Mouse (Mus musculus) spleen, postnatal 36 days (tissue): ENCODE data around the gene Unc93b1.
A peak's percentile ranks its signal among the peaks of the same experiment; 100 is the strongest.

Source experiments
- DNase-seq, 2 experiments: peaks; one replicate each; pipeline ENCODE4 v3.0.0; 2022; ENCODE audit warnings: low spot score in 2 of 2, mixed read lengths in 1 of 2

Unc93b1 gene

GRCm38 (mm10) chr19:3935032-3935895, at the start of gene Unc93b1:
Gene Unc93b1, plus strand, starts transcription at chr19:3935186.
- peak; percentile 87 to 90 for DNase-seq

GRCm38 (mm10) chr19:3889096-3889495, 45.9 kb upstream of the Unc93b1 start:
- no peak for DNase-seq

- peak in 1 of 2 experiments; percentile 43 for DNase-seq
These were observed 44.8 kb upstream of the Unc93b1 start for GRCm38 (mm10) chr19:3890181-3890580.

DNA sequence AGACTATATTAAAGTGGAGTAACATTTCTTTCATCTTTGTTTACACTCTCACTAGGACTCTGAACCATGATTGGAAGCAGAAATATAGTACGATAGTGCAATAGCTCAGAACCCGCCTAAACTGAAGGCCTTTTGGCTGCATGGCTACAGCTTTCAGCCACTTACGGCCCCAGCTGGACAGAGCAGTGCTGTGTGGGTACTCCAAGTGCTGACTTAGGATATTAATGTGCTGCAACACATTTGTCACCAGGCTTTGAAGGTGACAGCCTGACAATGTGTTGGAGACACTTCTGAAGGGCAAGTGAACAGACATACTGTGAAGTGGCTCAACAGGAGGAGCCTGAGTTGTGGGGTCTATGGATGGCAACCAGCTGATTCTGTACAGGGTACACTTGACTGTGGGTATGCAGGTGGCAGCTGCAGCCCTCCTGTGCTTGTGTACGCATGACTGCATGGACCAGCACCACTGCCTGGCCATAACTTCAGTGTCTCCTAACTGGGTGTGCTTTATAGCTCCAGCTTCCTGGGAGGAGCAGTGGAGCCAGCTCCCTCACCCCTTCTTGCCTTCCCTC, 41.4 kb upstream of the Unc93b1 start:
- DNase-seq, result no peak

DNA sequence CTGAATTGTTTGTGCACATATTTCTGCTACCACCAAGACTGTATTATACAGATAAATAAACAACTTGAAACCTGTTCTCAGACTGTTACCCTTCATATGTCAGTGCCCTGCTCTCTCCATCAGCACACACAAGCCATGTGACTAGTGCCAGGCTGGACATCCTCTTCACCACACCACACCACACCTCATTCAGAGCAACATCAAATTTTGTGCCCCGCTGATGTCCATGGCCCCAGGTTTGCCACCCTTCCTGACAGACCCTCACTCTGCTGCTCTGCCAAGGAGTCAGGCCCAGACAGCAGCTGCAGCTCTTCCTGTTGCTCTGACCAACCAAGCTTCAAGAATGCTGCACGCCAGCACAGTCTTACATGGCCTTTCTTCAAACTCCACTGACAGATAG, 40.7 kb upstream of the Unc93b1 start:
- DNase-seq, result no peak

- DNase-seq, result no peak
These were observed 39.8 kb upstream of the Unc93b1 start for GRCm38 (mm10) chr19:3895171-3895631.

DNA sequence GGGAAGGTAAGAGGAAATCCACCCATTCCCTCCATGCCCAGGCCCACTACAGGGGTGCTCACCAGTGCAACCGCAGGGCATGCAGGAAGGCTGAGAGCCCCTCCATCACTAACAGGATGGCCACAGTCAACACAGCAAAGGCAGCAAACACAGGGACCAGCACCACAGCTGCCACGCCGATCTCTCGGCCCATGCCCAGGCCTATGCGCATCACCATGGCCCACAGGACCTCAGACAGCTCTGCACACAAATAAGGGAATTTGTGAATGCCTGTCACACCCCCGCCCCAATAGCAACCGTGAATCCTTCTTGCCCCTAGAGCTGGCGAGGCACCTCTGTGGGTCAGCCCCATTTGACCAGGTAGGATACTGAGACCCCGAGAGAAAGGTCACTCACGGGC, 38.8 kb upstream of the Unc93b1 start:
- no peak for DNase-seq

DNA sequence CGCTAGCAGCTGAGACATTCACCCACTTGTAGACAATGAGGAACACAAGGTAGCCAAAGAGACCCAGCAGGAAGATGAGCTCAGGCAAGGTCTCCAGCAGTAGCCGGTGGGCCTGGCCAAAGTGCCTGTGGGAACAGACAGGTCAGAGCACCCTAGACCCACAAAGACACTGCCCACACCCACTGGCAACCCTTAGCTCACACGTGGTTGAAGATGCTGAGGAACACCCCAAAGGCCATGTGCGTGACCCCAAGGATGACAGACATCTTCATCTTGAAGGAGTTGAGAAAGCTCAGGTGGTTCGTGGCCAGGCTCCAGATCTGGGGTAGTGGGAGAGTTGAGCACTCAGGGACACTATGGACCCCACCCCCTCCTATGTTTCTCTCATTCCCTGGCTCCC, 37.4 kb upstream of the Unc93b1 start:
- DNase-seq, result no peak

GRCm38 (mm10) chr19:3898952-3899351, 36.0 kb upstream of the Unc93b1 start:
- peak; percentile 67 to 71 for DNase-seq

DNA sequence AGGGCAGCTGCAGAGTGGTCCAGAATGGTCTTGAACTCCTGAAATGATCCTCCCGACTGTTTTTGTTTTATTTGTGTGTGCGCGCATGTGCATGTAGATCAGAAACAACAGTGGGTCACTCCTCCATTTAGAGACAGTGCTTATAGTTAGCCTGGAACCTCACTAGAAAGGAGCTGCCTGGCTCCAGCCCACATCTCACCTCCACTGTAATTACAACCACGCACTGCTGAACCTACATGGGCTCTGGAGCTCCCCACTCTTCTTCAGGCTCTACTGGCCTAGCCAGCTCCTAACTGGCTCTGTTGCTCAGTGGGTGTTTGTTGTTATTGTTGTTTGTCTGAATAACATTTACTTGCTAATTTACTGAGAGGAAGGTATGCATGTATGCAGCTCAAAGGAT, 35.4 kb upstream of the Unc93b1 start:
- no peak for DNase-seq

- DNase-seq, result no peak
These were observed 32.0 kb upstream of the Unc93b1 start for GRCm38 (mm10) chr19:3902966-3903365.

- DNase-seq, result no peak
These were observed 31.2 kb upstream of the Unc93b1 start for GRCm38 (mm10) chr19:3903648-3904362.

GRCm38 (mm10) chr19:3904363-3904675, 30.7 kb upstream of the Unc93b1 start:
- no peak for DNase-seq

DNA sequence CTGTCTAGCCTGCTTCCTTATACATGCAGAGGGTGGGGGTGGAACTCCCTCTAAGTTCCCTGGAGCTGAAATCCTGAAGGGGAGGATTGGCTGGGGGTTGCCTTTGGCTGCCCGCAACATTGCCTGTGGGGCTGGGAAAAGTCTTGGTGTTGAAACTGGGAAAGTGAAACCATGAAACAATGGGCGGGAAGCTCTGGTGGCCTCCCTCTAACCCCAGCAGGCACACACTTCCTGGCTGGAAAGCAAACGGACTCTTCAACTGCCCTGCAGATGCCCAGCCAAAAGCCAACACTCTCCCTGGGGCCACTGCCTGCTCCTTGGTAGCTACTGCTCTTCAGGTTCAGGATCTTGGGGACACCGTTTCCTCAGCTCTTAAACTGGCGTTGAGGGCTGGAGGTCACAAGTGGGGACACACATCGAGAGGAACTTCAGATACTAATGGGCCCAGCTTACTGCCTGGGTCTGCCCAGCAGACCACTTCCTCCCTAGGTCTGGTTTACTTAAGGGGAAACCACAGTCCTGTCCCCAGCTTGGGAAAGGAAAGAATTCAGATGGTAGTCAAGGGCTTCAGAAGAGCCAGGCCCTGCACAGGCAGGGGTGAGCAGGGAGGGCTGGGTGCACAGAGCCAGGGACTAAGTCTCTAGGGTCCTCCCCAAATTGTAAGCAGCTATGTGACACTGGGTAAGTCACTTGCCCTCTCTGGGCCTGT, 29.6 kb upstream of the Unc93b1 start:
- DNase-seq, result peak in 1 of 2 experiments; percentile 45

DNA sequence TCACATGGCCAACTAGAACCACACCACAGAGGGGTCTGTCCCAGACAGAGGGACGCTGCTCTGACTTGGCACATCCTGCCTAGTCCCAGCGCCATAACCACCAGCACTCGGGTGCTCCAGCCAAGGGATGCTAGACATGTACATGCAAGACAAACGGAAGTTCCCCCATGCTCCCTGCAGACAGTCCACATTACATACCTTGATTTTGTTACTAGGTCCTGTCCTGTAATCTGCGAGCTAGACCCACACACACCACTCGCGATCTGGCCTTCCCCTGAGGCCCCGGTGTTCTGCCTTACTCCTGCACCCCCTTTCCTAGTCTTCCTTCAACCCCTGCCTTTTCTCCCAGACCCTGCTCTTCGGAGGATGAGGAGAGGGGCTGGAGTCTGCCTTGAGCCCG, 28.7 kb upstream of the Unc93b1 start:
- DNase-seq, result no peak

GRCm38 (mm10) chr19:3906795-3907786, 27.9 kb upstream of the Unc93b1 start, which contains the start of gene Tcirg1:
Gene Tcirg1, minus strand, starts transcription at chr19:3907133.
- DNase-seq, result peak; percentile 77 to 78

DNA sequence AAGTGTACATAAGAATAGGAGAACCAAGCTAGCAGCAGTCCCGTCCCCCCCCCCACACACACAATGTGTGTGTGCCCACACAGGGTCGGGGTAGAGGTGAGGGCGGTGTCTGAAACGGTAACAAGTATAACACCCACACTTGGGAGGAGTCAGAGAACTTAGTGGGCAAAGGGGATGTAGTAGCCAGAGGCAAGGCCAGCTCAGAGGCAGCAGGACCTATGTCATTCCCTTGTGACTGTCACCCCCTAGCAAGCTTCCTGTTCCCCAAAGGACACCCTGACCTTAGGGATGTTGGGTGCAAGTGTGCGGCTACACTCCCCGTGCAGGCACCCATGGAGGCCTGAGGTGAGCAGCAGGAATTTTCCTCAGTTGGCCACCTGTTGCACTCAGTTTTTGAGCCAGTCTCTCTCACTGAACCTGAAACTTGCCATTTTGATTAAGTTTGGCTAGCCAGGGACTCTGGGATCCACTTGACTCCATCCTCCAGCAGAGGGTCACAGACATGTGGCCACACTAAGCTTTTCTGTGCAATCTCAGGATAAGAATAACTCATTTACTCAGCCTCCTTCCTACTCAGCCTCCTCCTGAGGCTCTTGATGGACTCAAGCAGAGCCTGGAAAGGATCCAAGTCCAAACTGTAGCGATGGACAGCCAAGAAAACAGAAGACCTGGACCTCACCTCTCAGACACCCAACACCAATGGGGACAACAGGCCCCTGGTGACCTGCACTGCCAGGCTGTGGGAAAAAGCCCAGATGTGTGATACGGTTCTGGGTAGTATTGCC, 26.9 kb upstream of the Unc93b1 start:
- DNase-seq, result no peak

DNA sequence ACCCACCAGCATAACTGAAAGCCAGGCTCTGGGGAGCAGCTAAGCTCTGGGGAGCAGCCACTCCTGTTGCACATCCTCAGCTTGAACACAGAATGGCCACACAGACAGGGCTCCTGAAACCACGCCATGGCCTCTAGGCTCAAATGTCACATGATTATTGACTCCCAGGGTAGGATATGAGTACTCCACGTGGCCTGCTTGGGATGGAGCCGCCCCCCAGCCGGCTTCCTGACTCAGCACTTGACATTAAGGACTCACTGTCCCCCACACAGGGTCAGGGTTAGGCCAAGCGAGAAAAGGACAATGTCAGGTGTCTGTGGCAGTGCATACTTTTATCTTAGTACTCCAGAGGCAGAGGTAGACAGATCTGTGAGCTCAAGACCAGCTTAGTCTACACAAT, 24.8 kb upstream of the Unc93b1 start:
- no peak for DNase-seq

DNA sequence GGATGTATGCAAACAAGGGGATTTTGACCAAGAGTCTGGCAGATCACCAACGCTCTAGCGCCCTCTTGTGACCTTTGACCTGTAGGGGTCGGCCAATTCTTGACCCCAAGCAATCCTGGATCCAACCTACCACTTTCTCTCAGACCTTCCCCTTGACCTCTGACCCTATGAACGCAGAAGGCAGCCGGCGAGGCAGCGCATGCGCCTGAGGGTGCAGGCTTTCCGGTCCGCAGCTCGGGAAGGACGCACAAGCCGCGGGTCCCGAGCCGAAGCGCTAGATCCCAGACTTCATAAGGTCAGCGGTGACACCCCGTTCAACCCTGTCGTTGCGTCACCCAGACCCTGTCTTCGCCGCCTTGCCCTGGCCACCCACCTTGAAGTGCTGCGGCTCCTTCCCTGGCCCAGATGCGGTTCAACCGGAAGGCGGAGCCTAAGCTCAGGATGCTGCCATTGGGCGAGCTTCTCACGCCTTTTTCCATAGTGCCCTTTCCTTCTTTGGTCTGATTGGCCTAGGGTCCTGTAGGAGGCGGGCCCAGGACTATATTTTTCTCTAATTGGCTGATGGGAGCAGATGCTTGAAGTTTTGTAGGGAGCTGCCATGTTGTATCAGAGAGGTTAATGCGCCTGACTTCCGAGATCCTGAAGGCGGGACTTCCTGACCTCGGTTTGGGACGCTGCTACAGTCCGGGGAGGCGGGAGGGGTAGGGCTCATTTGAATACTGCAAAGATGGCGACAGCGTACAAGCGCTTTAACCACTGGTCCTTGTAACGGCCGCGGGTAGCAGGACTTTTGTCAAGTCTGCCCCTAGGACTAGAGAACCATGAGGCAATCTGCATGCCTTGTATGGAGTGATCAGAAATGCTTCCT, 22.4 kb upstream of the Unc93b1 start, which contains the start of gene Ndufs8:
TSS of gene Ndufs8 (minus strand) at position 438 of the 868 bp plus-strand sequence.
- DNase-seq, result peak; percentile 96 to 98
